Mouse (Mus musculus): ENCODE measurements around the gene Lrguk.

DNA sequence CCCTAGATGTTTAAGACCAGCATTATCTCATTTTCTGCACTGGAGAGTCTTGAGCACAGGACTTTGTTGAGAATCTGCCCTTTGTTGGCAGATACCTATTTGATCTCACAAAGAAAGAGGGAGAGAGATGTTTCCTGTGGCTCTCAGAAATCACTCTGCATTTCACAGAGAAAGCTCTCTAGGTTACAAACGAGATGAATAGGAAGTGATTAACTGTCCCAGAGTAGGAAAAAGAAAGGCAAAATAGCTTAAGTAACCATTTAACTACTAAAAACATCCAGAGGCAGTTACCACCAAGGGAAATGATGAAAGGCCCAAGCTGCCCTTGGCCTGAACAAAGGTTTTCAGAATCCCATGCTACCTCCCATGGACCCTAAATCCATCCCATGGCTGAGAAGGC is 26.2 kb upstream of the Lrguk start:
- TF ChIP-seq CTCF (IDR thresholded peaks at IDR 0.05; ENCODE audit: low read depth) (no peak), EP300 (IDR thresholded peaks at IDR 0.05; ENCODE audit: low read depth) (no peak)
